Mouse (Mus musculus): ENCODE data around the gene Sash1. TPM values are rescaled to one million over a fixed set of nuclear protein-coding genes. Genes with fewer than 3 reads are reported as not detected.
"Not testable (repeated sequence)": the region's sequence is repeated elsewhere in the genome, so short reads cannot be mapped to it uniquely, and the experiment has no call there.

The Sash1 gene
- total RNA-seq, 2 experiments from 2014 or later = 92.0 to 101 TPM

DNA sequence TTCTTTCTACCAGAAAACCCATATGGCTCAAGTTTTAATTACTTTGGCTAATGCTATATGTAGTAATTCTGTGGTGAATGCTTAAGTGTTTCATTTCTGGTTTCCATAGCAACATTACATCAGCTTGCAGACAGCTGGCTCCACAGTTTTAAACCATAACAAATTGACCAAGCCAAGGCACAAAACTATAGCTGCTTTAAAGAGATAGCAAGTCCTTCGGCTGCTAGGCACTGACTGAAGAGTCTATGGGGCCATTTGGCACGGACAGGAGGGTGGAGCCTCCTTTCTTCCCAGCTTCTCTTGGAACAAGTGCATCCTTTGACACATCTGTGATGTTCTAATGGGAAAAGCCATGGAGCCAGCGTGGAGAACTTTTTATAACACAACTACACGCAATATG lies 125.3 kb downstream of the Sash1 start:
- DNase-seq (ENCODE audit: low spot score in 2 of 2) = peak in 1 of 2 experiments; percentile 46

DNA sequence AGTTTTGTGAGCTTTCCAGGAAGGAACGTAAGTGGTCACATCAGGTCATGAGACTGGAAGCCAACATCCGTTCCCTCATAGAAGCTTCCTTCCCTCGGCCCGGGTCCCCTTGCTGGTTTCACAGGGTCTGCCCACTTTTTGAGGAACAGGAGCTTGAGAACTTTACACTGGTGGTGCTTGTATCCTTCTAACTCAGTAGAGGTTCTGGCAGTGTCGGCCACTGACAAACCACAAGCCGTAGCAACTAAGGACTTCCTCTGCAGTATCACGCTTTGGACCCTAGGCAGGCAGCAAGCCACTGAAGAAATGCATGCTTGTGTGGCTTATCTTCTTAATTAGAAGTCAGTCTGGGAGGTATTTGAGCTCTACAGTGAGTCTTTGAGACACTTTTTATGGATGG lies 126.6 kb downstream of the Sash1 start:
- DNase-seq (ENCODE audit: low spot score in 2 of 2) = peak in 1 of 2 experiments; percentile 22

DNA sequence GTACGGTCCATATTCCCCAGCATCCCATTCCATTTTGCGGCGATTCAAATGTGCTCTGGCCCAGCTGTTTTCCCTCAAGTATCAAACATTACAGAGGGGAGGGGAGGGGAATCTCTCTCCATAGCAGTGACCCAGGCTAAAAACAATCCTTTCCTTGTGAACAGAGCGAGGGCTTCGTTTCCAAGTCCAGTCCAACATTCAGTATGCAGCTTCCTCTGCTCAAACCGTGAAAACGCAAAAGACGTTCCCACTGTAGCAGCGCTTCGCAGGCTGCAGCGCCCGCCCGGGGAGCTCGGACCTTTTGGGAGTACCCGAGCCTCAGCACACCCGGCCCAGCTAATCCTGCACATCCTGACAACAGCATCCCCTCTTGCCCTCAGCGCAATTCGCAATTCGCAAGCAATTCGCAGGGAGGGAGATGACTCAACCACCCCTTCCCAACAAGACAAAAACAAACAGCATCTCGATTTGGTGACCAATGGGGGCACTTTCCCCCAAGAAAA lies 128.4 kb downstream of the Sash1 start:
- peak; percentile 37 to 44 for DNase-seq (ENCODE audit: low spot score in 2 of 2)

DNA sequence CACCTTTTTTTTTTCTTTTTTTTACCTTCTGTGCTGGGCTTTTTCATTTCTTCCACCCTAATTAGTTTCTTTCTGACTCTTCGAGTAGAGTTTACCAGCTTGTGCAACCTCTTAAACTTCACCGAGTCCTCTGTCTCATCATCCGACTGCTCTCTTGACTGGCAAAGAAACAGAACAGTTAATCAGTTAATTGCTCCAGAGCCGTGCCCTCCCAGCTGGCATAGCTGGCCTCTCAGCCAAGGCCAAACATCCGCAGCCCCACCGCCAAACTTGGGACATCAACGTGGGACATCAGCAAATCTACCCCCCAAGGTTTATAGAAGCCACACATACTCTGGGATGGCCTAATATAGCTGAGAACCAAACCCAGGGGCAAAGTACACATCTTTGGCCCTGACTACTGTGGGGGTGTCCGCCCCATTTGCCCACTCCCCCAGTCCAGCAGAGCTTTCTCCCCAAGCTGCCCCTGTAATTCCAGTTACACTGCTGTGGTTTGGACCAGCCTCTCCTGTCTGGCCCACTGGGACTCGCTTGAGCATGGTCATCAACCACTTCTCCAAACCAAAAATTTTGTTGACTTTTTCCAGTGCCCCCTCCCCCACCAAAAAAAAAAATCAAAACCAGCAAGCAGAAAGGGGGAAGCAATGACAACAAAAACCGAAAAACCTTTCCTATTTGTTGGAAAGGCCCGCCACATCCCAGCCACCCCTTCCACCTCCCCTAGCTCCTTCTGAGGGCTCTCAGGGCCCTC lies 129.1 kb downstream of the Sash1 start:
- DNase-seq (ENCODE audit: low spot score in 2 of 2) = no peak

DNA sequence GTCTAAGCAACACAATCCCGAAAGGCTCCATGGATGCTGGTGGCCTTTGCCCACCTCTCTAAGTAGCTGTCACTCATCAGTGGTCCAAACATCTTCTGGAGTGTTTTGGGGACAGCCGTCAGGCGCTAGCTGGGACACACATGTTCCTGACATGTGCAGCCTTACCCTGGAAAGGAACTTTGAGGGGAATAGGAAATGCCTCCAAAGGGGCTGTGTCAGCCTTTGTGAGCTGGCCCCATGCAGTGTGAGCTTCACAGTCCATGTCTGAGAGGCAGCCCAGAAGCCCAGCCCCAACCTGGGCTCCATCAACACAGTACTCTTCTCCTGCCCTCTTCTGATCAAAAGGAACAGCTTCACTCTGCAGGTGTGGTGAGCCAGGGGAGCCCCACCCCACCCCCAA lies 132.5 kb downstream of the Sash1 start:
- DNase-seq (ENCODE audit: low spot score in 2 of 2) = no peak

DNA sequence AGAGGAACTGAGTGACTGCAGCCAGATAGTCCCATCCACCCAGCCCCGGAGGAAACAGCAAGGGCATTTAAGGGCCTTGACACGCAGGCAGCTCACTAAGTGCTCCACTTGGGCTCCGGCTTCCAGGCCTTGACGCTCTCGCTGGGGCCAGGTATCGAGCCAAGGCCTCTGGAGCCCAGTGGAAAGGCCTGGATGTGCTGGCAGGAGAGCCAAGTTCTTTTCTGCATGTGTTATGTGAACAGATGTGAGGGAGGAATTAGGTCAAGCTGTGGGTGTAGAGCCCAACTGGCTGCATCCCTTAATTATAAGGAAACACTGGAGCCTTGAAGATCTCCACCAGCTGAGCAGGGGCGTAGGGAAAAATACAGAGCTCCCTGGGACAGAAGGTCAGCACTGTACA lies 133.4 kb downstream of the Sash1 start:
- DNase-seq (ENCODE audit: low spot score in 2 of 2) = peak; percentile 34 to 58

DNA sequence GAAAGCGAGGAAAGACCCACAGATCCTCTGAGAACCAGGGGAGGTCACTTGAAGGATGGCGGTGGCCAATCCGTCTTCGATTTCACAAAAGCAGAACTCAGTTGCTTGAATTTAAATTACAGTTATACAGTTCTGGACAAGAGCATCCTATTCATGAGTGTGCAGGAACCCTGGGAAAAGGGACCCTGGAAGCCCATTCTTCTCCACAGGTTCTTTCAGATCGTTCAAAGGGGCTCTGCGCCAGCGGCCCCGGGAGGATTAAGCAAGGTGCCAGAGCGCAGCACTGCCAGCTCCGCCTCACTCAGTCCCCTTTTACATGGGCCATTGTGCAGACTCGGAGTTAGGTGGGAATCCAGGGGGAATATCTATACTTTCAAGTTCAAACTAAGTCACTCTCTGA lies 136.3 kb downstream of the Sash1 start:
- DNase-seq (ENCODE audit: low spot score in 2 of 2) = peak; percentile 64 to 74

DNA sequence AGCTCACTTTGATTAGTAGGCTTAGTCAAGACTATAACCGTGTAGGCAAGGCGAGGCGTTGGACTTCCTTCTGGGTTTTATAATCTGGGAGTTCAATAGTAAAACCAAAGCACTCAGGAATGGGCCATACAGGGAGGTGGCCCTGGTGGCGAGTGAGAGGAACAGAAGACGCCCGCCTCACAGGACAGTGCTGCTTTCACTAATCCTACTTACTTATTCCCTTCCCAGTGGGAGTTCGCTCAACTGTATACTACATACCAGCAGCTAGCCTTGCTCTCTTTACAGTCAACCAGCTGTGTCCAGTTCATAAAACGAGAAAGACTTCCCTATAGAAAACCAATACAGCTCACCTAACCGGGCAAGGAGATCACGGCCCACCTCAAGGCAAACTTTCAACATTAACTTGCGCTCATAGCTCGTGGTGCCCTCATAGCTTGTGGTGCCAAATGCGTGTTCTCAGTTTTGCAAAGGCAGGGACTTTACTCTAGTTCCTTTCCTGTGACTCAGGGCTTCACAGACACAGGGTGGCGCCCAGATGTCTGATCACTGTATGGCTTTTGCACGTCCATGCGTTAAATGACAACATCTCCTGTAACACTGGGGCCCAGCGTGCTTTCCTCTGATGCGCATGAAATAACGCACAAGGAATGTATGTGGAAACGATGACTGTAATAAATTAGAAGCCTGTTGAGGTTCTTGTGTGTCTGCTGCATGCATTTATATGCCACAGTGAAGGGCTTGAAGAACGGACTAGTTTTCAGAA lies 138.2 kb downstream of the Sash1 start:
- no peak for DNase-seq (ENCODE audit: low spot score in 2 of 2)

DNA sequence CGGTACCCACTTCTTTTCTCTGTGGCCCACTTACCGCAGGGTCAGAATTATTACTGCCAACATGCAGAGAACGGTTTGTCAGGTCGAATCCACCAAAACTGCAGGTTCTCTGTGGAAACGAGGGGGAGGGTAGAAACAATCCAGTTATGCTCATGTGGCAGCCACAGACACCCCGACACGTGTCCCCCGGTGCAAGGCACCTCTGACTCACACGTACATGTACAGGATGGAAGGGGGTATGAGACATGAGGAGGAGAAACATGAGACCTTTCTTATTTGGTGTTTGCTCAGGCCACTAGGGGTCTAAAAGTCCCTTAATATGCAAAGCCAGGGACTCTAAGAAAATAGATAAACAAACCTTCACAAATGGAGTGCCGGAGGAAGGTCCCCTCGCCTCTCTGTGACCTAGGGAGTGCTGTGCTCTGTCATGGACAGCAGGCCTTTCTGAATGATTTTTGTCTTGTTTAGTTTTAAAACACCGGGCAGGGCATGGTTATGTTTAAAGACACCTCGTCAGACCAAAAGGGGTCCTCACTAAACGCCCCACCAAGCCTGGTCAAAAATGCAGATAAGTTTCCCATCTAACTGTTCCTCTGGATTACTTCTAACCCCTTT lies 139.7 kb downstream of the Sash1 start:
- no peak for DNase-seq (ENCODE audit: low spot score in 2 of 2)

DNA sequence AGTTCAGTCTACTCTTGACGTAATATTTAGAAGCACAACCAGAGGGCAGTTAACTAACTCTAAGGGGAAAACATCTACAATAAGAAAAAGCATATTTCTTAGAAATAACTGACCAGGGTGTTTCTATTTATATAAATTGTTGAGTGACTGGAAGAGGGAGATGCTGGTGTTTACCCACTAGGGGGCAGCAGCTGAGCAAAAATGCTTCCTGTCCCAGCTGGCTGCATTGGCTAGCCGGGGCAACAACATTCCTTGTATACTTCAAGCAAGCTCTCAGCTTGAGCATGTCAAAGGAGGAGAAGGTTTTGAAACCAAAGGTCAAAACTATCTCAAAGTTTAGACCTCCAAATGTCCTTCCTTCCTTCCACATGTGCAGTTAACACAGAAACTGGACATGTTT lies 143.0 kb downstream of the Sash1 start:
- DNase-seq (ENCODE audit: low spot score in 2 of 2) = peak; percentile 72 to 79

DNA sequence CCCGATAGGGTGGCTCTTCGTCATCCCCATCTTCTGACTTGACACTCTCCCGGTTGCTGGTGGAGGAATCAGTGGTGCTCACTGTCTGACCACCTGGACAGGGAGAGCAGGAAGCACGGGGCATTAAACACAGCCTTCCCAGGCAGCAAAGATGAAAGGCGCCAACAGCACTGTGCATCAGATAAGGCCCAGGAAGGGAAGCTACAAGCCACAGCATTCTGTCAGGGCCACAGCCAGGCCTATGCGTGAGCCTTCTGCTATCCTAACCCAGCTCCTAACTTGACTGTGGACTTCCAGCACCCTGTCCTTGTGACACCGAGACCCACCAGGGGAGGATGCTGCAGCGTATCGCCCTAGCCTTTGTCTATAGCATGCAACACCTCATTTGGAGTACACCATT lies 144.4 kb downstream of the Sash1 start:
- no peak for DNase-seq (ENCODE audit: low spot score in 2 of 2)

DNA sequence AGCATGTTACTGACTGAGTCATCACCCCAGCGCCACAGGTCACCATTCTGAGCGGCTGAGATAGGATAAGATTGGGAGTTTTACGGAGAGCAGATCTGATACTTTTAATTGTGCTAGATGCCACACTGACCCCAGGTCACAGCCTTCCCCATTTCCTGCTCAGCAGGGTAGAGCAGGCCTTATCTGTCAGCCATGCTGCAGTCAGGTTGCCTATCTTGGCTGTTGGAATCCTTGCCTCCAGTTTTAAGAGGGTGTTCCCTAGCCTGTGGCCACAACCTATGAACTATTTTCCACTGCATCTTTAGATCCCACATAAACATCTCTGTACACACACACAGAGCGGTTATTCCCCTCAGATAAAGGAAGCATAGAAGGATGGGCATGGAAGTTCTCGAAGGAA lies 145.1 kb downstream of the Sash1 start:
- DNase-seq (ENCODE audit: low spot score in 2 of 2) = no peak

DNA sequence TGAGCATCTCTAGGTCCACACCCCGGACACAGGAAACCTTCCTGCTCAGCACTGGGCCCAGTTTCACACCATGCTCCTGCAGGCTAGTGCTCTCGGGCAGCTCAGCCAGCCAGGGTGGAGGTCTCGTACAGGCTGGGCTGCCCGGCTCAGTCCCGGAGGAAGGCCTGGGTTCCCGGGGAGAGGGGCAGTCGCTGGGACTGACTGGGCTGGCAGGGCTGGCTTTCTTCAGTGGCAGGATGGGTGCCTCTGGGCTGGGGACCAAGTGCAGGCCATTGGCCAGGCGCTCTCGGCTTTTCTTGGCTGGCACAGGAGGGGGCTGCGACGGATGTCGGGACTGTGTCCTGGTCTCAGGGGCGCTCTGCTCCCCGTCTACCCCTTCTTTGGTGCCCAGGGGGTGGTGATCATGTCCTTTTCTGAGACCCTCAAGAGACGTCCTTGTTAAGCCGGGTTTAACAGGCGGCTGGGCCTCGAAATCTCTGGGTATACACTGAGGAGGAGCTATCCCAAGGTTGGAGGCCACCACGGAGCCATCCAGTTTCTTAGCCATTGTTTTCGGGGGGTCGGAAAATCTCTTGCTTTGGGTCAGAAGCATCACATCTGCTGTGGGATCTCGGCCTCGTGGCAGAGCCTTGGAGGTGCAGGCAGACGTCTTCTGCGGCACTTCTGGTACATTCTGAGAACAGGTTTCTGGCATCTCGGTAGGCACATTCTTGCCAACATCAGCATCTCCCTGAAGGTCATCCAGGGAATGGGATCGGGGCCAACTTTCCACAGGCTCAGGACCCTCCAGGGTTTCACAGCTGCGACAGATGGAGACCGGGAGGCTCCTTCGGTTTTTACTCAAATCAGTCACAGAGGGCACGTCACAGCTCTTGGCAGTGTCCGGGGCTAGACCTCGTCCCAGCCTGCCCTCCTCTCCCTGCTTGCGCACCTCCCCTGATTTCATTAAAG lies 156.2 kb downstream of the Sash1 start:
- peak in 1 of 2 experiments; percentile 55 for DNase-seq (ENCODE audit: low spot score in 2 of 2)

DNA sequence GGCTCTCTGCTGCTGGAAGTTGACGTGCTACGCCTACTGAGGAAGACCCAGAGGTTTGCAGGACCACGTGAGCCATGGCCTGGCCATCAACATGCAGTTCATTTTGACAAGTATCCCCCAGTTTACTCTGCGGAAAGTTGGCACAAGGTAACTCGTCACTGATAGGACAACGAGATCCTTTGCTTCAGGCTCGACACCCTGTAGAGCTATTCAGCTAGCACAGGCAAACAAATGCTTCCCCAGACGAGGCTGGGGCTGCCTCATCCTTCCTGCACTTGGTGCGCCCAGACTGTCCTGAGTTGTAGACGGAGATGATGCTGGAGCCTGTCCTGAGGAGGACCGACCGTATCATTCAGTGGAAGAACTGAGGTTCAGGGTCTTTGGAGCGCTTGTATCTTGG lies 166.5 kb downstream of the Sash1 start:
- DNase-seq (ENCODE audit: low spot score in 2 of 2) = no peak

DNA sequence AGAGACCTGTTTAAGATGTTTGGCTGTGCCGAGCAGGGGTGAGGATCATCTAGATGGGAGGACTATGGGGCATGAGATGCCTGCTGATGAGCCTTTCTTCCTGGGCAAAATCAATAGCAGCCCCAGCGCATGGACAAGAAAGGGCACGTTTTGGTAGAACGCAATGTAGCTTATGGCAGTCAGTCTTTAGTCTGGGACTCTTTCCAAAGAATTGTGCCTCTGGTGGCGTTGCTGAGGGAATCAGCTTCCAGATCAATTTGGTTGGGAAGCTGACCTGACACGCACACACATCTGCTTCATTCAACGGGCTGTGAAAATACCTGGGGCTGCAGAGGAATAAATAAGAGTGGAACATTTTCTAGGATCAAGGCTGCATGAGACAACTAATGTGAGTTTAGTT lies 167.0 kb downstream of the Sash1 start:
- no peak for DNase-seq (ENCODE audit: low spot score in 2 of 2)

DNA sequence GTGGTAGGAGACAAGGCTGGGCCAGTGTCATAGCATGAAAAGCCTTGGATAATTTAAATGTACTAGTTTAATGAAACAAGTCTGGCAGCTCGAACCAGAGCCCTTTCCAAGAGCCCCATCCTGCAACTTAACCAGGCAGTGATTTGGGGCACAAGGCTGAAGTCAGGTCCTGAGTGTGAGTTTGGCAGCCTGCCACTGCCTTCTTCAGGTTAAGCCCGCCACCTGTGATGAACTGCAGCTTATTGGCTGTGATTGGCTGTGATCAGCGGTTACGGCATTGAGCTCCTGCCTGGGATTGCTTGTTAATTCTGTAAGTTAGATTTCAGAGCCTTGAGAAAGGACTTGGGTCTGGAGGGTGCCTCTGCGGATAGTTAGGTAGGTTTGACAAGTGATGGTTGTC lies 168.7 kb downstream of the Sash1 start:
- no peak for DNase-seq (ENCODE audit: low spot score in 2 of 2)

DNA sequence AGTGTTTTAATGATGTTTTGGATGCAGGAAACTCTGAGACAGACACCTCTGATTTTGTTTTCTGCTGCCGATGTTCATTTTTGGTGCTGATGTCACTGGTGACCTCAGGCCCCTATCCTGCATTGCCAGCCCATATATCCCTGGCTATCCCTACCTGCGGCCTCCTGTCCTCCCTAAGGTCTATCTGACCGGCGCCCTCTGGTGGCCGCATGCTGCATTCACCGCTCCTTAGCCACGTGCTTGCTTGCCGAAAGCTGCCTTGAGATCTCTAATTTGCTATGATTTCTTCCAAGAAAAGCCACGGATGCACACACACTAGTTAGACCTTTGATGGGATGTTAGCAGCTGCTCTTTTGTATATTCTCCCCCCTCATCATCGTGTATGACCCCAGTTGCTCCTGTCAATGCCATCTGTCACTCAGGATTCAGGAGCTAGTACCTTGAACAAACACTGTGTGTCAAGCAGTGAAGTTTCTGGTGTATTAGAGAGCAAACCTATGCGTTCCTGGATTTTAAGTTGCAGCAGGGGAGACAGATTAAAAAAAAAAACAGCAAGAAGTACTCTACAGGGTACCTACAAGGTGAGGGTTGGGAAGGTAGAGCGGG lies 170.1 kb downstream of the Sash1 start:
- peak; percentile 79 to 83 for DNase-seq (ENCODE audit: low spot score in 2 of 2)

DNA sequence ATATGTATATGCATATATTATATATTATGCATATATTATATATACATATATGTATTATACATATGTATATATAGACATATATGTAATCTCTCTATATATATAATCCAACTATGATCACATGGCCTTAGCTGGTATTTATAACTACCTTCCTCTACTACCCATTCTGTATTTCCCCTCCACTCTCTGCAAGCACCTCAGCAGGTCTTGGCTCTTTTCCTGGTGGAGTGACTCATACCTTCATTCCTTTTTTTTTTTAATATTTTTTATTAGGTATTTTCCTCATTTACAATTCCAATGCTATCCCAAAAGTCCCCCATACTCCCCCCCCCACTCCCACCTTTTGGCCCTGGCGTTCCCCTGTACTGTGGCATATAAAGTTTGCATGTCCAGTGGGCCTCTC lies 189.2 kb downstream of the Sash1 start:
- DNase-seq (ENCODE audit: low spot score in 2 of 2) = not testable (repeated sequence)

DNA sequence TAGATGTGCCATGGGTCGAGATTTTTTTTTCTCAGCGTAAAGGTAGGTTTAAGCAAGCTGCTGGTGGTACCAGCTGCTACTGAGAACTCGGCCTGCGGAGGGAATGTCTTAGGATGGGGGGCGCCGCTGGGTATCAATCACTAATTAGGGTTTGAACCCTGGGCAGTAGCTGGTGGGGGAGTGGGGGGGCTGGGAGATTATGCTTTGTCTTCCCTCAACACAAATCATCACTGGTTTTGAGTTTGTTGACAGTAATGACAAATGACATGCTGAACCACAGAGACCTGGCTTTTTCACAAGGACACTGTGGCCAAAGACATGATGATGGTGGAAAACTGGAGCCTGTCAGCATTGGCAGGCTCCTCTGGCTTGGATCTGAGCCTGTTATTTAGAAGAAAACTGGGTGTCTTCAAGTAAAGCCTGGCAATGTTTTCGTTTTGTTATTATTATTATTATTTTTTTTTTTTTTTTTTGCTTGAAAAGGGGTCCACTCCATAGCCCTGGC lies 191.8 kb downstream of the Sash1 start:
- no peak for DNase-seq (ENCODE audit: low spot score in 2 of 2)

DNA sequence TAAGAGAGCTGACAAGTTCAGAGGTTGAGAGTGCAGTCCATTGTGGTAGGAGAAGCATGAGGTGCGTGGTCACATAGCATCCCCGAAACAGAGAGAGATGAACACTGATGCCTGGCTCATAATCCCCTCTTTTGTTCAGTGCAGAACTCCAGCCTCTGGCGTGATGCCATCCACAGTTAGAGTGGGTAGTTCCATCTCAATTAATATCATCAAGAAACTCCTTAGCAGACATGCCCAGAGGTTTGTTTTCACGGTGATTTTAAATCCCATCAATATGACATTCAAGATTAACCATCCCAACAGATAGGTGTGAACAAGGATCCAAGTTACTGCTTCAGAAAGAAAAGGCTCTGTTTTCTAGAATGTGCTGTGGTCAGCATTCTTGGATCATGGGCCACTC lies 192.3 kb downstream of the Sash1 start:
- no peak for DNase-seq (ENCODE audit: low spot score in 2 of 2)
